Mouse (Mus musculus) liver, postnatal 0 days (tissue): ENCODE results near the gene Dbh. TPM values are rescaled to one million over a fixed set of nuclear protein-coding genes. Genes with fewer than 3 reads are reported as not detected.
A peak's percentile ranks its signal among the peaks of the same experiment; 100 is the strongest.

Experiments used
- ATAC-seq: fragments of 200-750 bp; cut with Nextera tagmentation; 2 replicates; pipeline ENCODE4 v1.8.0; 2017; ENCODE audit warnings: mild to moderate bottlenecking, moderate library complexity
- DNase-seq: peaks from one replicate; pipeline ENCODE4 v3.0.0-alpha.2; 2016
- H3K27ac ChIP-seq: fragments of 300-500 bp; sonication (generic); 2 replicates; pipeline ENCODE4 v1.5.1; 2014; ENCODE audit warnings: antibody characterized with exemption, moderate library complexity, mild to moderate bottlenecking, low read depth
- H3K27me3 ChIP-seq: fragments of 300-500 bp; sonication (generic); 2 replicates; pipeline ENCODE4 v1.6.1; 2014; ENCODE audit warnings: low read length, control low read depth, mixed read lengths; ENCODE audit not compliant: insufficient read depth
- H3K36me3 ChIP-seq: fragments of 300-500 bp; sonication (generic); replicated peaks from 2 replicates; pipeline ENCODE4 v1.6.1; 2014; ENCODE audit warnings: mild to moderate bottlenecking, control low read depth, low read length, moderate library complexity, mixed read lengths; ENCODE audit not compliant: insufficient read depth
- H3K4me1 ChIP-seq: fragments of 300-500 bp; sonication (generic); 2 replicates; pipeline ENCODE4 v1.6.1; 2014; ENCODE audit warnings: antibody characterized with exemption, mild to moderate bottlenecking, control low read depth; ENCODE audit not compliant: insufficient read depth
- H3K4me2 ChIP-seq: fragments of 300-500 bp; sonication (generic); 2 replicates; pipeline ENCODE4 v1.6.1; 2014; ENCODE audit warnings: low read depth, mild to moderate bottlenecking, low read length, moderate library complexity, mixed read lengths
- H3K4me3 ChIP-seq: fragments of 300-500 bp; sonication (generic); 2 replicates; pipeline ENCODE4 v1.5.1; 2014; ENCODE audit warnings: low read depth, low read length
- H3K9ac ChIP-seq: fragments of 300-500 bp; sonication (generic); replicated peaks from 2 replicates; pipeline ENCODE4 v1.6.1; 2014; ENCODE audit warnings: mild to moderate bottlenecking, moderate library complexity
- H3K9me3 ChIP-seq: fragments of 300-500 bp; sonication (generic); 2 replicates; pipeline ENCODE4 v1.6.1; 2016; ENCODE audit warnings: mild to moderate bottlenecking, control low read depth, low read length, mixed read lengths
- CTCF ChIP-seq: sonication (generic); IDR thresholded peaks from 2 replicates; pipeline ENCODE4 v1.5.1; 2016; ENCODE audit warnings: antibody characterized with exemption, low read depth
- EP300 ChIP-seq: IDR thresholded peaks from 2 replicates; pipeline ENCODE4 v1.6.1; 2016; ENCODE audit warnings: antibody characterized with exemption, low read depth, mild to moderate bottlenecking
- WGBS: fragments of 180-500 bp; shearing (Covaris S2); extraction: QIAGEN DNeasy Blood & Tissue Kit; methylation state at CpG from one replicate; pipeline ENCODE4 v1.1.7; 2014; ENCODE audit not compliant: insufficient replicate concordance; 5-methylcytosine and 5-hydroxymethylcytosine counted together
- polyA plus RNA-seq: library from polyadenylated mRNA; unstranded; fragments of >200 nt; fragmentation: Nextera tagmentation; extraction: Ambion mirVana; gene quantifications from 2 replicates; pipeline ENCODE4 v1.2.1, GENCODE M21; 2015

Dbh gene
- polyA plus RNA-seq, result not detected in 2 replicates

GRCm38 (mm10) chr2:27164796-27165590 is at the start of gene Dbh:
TSS of gene Dbh (plus strand) at chr2:27165233.
- Histone ChIP-seq H3K27me3 (no peaks in the 10 kb centered on the region), H3K9me3 (no peaks in the 10 kb centered on the region), H3K4me1 (no peaks in the 10 kb centered on the region), H3K4me2 (no peak within 1 kb of the TSS), H3K36me3 (no peaks in the 10 kb centered on the region), H3K4me3 (no peak within 1 kb of the TSS), H3K27ac (no peak within 1 kb of the TSS), H3K9ac (no peak within 1 kb of the TSS)
- no peak for ATAC-seq
- TF ChIP-seq CTCF (no peak), EP300 (no peak)
- no peak for DNase-seq
- WGBS, result 69% methylated on average over 12 of the region's 12 CpGs

DNA sequence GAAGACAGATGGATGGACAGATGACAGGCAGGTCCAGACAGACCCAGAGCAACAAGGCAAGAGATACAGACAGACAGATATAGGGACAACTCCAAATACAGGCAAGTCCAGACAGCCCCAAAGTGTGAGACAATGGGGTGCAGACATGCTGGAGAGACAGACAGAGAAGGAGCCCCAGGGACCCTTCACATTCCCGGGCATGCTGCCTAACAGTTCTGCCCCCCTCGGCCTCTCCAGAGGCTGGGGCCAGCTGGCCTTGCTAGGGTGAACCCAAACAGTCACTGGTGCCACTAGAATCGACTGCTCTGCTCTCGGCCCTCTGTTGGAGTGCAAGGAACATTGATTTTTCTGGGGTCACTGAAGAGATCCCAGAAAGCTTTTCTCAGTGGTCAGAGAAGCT is 46.6 kb upstream of the Dbh start:
- Histone ChIP-seq H3K36me3 (no peaks in the 10 kb centered on the region), H3K4me1 (peaks cover 4% of the 10 kb centered on the region; the same call in 1 of the 2 replicates), H3K4me2 (no peak overlapping the region), H3K9me3 (no peaks in the 10 kb centered on the region), H3K27me3 (no peaks in the 10 kb centered on the region), H3K4me3 (no peak overlapping the region), H3K9ac (no peak overlapping the region), H3K27ac (no peak overlapping the region)
- DNase-seq (no peak), ATAC-seq (no peak)
- TF ChIP-seq CTCF (no peak), EP300 (no peak)
- 51% methylated on average over 4 of the region's 4 CpGs for WGBS

DNA sequence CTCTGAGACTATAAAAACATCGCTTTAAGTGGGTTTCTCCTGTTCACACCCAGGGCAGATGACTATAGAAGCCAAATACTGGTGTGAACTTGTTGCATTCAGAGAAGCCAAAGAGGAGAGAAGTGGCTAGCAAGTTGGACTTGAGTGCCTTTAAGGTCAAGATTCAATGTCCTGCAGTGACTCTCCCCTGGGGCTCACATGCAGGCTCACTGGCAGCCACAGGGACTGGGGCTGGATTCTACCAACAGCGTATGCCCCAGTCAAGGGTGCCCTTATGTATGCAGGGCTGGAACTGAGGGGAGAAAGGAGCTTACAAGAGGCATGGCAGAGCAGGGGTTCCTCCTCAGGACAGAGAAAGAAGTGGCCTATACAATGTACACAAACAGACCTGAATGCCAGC is 45.3 kb upstream of the Dbh start:
- no peak for ATAC-seq
- TF ChIP-seq EP300, result no peak
- no peak for TF ChIP-seq CTCF
- whole genome bisulfite sequencing, result 69% methylated on average over 2 of the region's 2 CpGs
- H3K4me3 ChIP-seq, result no peak overlapping the region
- H3K4me1 ChIP-seq, result peaks cover 4% of the 10 kb centered on the region; the same call in 1 of the 2 replicates
- H3K36me3 ChIP-seq, result no peaks in the 10 kb centered on the region
- H3K4me2 ChIP-seq, result no peak overlapping the region
- no peak overlapping the region for H3K27ac ChIP-seq
- H3K9ac ChIP-seq, result no peak overlapping the region
- no peak for DNase-seq
- H3K27me3 ChIP-seq, result no peaks in the 10 kb centered on the region
- H3K9me3 ChIP-seq, result no peaks in the 10 kb centered on the region

- no peak overlapping the region for H3K4me2 ChIP-seq
- no peaks in the 10 kb centered on the region for H3K36me3 ChIP-seq
- ATAC-seq (no peak), DNase-seq (no peak)
- H3K9ac ChIP-seq, result no peak overlapping the region
- no peaks in the 10 kb centered on the region for H3K9me3 ChIP-seq
- no peaks in the 10 kb centered on the region for H3K27me3 ChIP-seq
- no peak overlapping the region for H3K27ac ChIP-seq
- WGBS, result 84% methylated on average over 8 of the region's 8 CpGs
- no peak overlapping the region for H3K4me3 ChIP-seq
- TF ChIP-seq EP300 (no peak), CTCF (no peak)
- peaks cover 4% of the 10 kb centered on the region; the same call in 1 of the 2 replicates for H3K4me1 ChIP-seq
These were observed 44.8 kb upstream of the Dbh start for GRCm38 (mm10) chr2:27120241-27120641.

DNA sequence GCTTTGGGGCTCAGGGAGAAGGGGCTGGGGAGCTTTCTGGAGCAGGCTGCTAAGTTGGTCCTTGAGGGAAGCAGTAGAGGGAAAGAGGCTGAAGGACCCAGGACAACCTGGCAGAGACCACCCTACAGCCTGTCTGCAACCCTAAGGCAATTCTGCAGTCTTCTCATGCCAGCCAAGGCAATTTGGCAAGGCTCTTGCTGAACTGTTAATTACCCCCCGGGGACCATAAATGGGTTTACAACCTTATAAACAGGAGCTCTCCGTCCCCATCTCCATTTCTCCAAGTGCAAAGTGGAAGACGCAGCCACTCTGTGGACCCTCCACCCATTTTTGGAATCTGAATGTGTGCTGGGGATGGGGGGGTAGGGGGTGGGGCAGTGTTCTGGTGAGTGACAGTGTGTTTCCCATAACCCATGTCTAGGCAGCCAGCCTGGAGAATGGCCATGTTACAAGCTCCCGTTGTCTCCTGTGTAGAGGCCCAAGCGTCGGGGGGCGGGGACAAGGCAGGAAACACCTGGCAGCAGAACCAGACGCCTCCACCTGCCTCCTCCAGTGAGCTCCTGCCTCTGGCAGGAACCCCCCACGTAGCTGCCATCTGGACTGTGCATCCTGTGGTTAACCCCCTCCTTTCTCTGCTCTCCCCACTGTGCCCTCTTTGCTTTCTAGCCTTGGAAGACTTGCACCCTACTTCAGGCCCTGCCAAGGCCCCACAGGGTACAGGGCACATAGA is 43.2 kb upstream of the Dbh start:
- H3K4me2 ChIP-seq, result no peak overlapping the region; the same call in 1 of the 2 replicates
- 0 out of 2 replicates have a peak overlapping the region, but pooled peaks have one; percentile 51 for H3K27ac ChIP-seq
- H3K27me3 ChIP-seq, result no peaks in the 10 kb centered on the region
- TF ChIP-seq CTCF, result no peak
- no peaks in the 10 kb centered on the region for H3K9me3 ChIP-seq
- DNase-seq, result peak; percentile 68
- 18% methylated on average over 9 of the region's 9 CpGs for WGBS
- H3K9ac ChIP-seq, result no peak overlapping the region
- no peak overlapping the region for H3K4me3 ChIP-seq
- peak; percentile 66 for ATAC-seq
- H3K4me1 ChIP-seq, result peaks cover 4% of the 10 kb centered on the region; the same call in 1 of the 2 replicates
- H3K36me3 ChIP-seq, result no peaks in the 10 kb centered on the region

DNA sequence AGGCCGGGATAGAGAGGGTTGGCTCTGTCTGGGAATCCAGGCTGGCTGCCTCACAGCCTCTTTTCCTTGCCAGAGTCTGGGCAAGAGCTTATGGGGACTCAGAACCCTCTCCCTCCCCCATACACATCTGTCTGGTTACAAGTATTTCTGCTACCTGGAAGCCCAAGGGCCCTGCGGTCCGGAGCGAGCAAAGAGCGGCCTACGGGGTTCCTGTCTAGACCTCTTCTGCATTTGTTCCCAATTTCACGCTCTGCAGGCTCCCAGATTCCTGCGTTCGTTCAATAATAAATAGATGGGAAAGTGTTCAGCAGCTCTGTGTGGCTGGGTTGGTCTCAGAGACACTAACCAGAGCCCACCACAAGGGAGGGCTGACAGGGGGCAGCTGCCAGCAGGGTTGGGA is 42.5 kb upstream of the Dbh start:
- Histone ChIP-seq H3K4me2 (no peak overlapping the region), H3K4me3 (no peak overlapping the region), H3K4me1 (peaks cover 4% of the 10 kb centered on the region; the same call in 1 of the 2 replicates), H3K27me3 (no peaks in the 10 kb centered on the region), H3K27ac (peak overlapping the region; percentile 51; the same call in 1 of the 2 replicates), H3K36me3 (no peaks in the 10 kb centered on the region), H3K9me3 (no peaks in the 10 kb centered on the region), H3K9ac (no peak overlapping the region)
- no peak for DNase-seq
- no peak for ATAC-seq
- no peak for TF ChIP-seq EP300
- no peak for TF ChIP-seq CTCF
- 54% methylated on average over 9 of the region's 9 CpGs for WGBS
